Mouse (Mus musculus) lung, adult 2 months (tissue): ENCODE results near the gene Ryr1. TPM values are rescaled to one million over a fixed set of nuclear protein-coding genes. Genes with fewer than 3 reads are reported as not detected.
A peak's percentile ranks its signal among the peaks of the same experiment; 100 is the strongest.

Experiments used
- DNase-seq: peaks from one replicate; pipeline ENCODE4 v3.0.0; 2022
- H3K4me1 ChIP-seq: fragments of 200-500 bp; 2 replicates; pipeline ENCODE4 v1.6.1; 2011; ENCODE audit warnings: low read length; ENCODE audit not compliant: control insufficient read depth, insufficient read depth
- H3K4me3 ChIP-seq: fragments of 200-500 bp; replicated peaks from 2 replicates; pipeline ENCODE3; 2011; ENCODE audit warnings: low read depth, mild to moderate bottlenecking, control low read depth, low read length; ENCODE audit errors: extremely low read depth
- CTCF ChIP-seq: fragments of 200-500 bp; IDR thresholded peaks from 2 replicates; pipeline ENCODE4 v1.5.1; 2011; ENCODE audit warnings: mild to moderate bottlenecking, low read length, control low read depth; ENCODE audit not compliant: insufficient read depth
- POLR2A ChIP-seq: fragments of 200-500 bp; IDR thresholded peaks from 2 replicates; pipeline ENCODE4 v1.6.1; 2011; ENCODE audit warnings: low read depth, mild to moderate bottlenecking, control low read depth, low read length, borderline replicate concordance; ENCODE audit errors: extremely low read depth
- WGBS: fragments of 180-500 bp; shearing (Covaris S2); methylation state at CpG from one replicate; pipeline ENCODE4 v1.1.7; 2018; 5-methylcytosine and 5-hydroxymethylcytosine counted together
- polyA plus RNA-seq: library from polyadenylated mRNA; depleted of rRNA; stranded (reverse); fragments of >200 nt; gene quantifications from 2 replicates; pipeline ENCODE4 v1.2.3, GENCODE M21; 2012

Gene Ryr1
- polyA plus RNA-seq, 1 experiment, result 10.9 TPM

GRCm38 (mm10) chr7:28984452-28984851, 140.5 kb downstream of the Ryr1 start:
- WGBS, result 91% methylated on average over 1 of the region's 1 CpGs
- TF ChIP-seq CTCF (no peak), POLR2A (no peak)
- Histone ChIP-seq H3K4me3 (no peak overlapping the region), H3K4me1 (peaks cover 7% of the 10 kb centered on the region)
- no peak for DNase-seq

GRCm38 (mm10) chr7:28983849-28984248, 141.1 kb downstream of the Ryr1 start:
- 75% methylated on average over 4 of the region's 4 CpGs for WGBS
- peaks cover 7% of the 10 kb centered on the region for H3K4me1 ChIP-seq
- TF ChIP-seq POLR2A, result no peak
- TF ChIP-seq CTCF, result no peak
- DNase-seq, result no peak
- no peak overlapping the region for H3K4me3 ChIP-seq

DNA sequence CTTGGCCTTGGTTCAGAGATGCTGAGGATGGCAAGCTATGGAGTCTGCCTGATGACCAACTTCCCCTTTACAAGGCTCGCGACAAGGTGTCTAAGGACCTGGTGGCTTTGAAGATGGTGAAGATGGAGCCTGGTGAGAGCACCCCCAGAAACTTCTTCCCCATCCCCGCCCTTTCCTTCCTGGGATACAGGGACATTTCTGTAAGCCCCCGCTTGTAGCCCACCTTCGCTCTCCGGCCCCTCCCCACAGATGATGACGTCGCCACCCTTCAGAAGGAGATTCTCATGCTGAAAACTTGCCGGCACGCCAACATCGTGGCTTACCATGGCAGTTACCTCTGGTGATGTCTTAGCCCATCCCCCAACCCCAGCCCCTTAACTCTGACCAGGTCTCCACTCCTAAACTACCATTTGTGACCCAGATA, 141.8 kb downstream of the Ryr1 start:
- H3K4me1 ChIP-seq, result peaks cover 7% of the 10 kb centered on the region
- 65% methylated on average over 11 of the region's 11 CpGs for WGBS
- no peak for DNase-seq
- H3K4me3 ChIP-seq, result peak overlapping the region; percentile 45
- TF ChIP-seq POLR2A (no peak), CTCF (no peak)

- WGBS, result 11% methylated on average over 19 of the region's 19 CpGs
- TF ChIP-seq POLR2A (no peak; the same call in 1 of the 2 replicates), CTCF (no peak)
- DNase-seq, result peak; percentile 15
These were observed 142.5 kb downstream of the Ryr1 start for GRCm38 (mm10) chr7:28982274-28983013.

DNA sequence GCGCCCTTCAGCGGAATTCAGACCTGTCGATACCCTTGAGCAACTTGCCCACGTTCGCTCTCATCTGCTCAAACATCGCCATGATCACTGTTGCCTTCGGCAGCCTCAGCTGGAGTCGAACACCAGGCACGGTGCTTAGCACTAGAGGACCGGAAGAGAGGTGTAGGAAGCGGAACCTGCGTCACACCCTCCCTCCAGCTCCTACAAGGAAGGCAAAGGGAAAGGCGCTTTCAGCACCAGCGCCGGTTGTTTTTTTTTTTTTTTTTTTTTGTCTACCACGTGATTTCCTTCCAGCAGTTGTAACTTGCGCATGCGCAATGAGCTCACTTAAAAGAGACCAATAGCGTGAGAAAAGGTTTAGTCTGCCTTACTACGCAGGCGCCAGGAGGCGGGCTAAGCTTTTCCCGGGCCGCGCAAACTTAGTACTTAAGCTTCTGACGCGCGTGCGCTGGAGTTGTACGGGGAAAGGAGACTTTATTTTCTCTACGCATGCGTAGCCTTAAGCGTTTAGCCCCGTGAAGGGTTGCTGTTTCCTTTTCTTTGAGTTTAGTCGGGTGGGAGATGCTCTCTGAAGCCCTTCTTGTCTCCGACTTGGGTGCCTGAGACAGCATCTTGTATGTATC, 143.2 kb downstream of the Ryr1 start, which contains the start of the genes Eif3k and Map4k1:
TSS of gene Eif3k (minus strand) at position 214 of the 623 bp plus-strand sequence.
TSS of gene Map4k1 (plus strand) at position 400 of the 623 bp plus-strand sequence.
- under 1% methylated on average over 36 of the region's 36 CpGs for WGBS

More at GRCm38 (mm10) chr7:28982274-28983013, 142.5 kb downstream of the Ryr1 start:
- Histone ChIP-seq H3K4me3 (peak overlapping the region; percentile 70), H3K4me1 (peaks cover 7% of the 10 kb centered on the region)

GRCm38 (mm10) chr7:28977556-28977955, 147.4 kb downstream of the Ryr1 start:
- WGBS, result 80% methylated on average over 9 of the region's 9 CpGs
- no peak overlapping the region for H3K4me3 ChIP-seq
- peaks cover 8% of the 10 kb centered on the region for H3K4me1 ChIP-seq
- no peak for TF ChIP-seq POLR2A
- no peak for TF ChIP-seq CTCF
- DNase-seq, result no peak

More for the DNA sequence above, 143.2 kb downstream of the Ryr1 start, which contains the start of the genes Eif3k and Map4k1:
- no peak for TF ChIP-seq CTCF
- peak; percentile 93; the same call in 1 of the 2 replicates for TF ChIP-seq POLR2A
- Histone ChIP-seq H3K4me1 (peaks cover 7% of the 10 kb centered on the region), H3K4me3 (peak within 1 kb of the TSS; percentile 96)
- DNase-seq, result peak; percentile 90

- WGBS, result 78% methylated on average over 8 of the region's 8 CpGs
- DNase-seq, result no peak
- peaks cover 16% of the 10 kb centered on the region for H3K4me1 ChIP-seq
- TF ChIP-seq POLR2A, result no peak
- TF ChIP-seq CTCF, result 0 out of 2 replicates have a peak, but pooled peaks have one; percentile 13
- H3K4me3 ChIP-seq, result no peak overlapping the region
These were observed 152.0 kb downstream of the Ryr1 start for GRCm38 (mm10) chr7:28973025-28973424.

DNA sequence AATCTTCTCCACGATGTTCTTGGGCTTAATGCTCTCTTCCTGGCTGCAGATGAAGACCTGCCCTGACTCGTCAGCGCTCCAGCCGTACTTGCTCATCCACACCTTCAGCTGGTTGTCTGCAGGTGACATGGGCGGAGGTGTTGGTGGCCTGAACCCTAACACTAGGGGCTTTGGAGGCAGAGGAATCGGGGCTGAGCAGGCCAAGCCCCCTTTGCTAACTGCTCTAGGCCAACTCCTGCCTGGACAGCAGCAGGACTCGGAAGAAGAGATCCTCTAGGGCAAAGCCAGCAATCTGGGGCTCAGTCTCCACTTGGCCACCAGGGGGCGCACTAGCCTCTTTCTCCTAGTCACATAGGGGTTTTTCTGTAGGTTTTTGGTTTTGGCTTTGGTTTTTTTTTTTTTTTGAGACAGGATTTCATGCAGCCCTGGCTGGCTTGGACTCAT, 152.4 kb downstream of the Ryr1 start:
- WGBS, result 60% methylated on average over 8 of the region's 8 CpGs
- peaks cover 16% of the 10 kb centered on the region for H3K4me1 ChIP-seq
- no peak overlapping the region for H3K4me3 ChIP-seq
- TF ChIP-seq CTCF (peak; percentile 77), POLR2A (no peak)
- DNase-seq, result peak; percentile 78

GRCm38 (mm10) chr7:28971770-28972269, 153.2 kb downstream of the Ryr1 start:
- peak; percentile 62 for DNase-seq
- WGBS, result 15% methylated on average over 6 of the region's 6 CpGs
- Histone ChIP-seq H3K4me3 (no peak overlapping the region), H3K4me1 (peaks cover 16% of the 10 kb centered on the region)
- TF ChIP-seq CTCF, result no peak
- TF ChIP-seq POLR2A, result no peak
